ENCODE assay signal across 12 mouse cellular contexts in the genomic region with DNA sequence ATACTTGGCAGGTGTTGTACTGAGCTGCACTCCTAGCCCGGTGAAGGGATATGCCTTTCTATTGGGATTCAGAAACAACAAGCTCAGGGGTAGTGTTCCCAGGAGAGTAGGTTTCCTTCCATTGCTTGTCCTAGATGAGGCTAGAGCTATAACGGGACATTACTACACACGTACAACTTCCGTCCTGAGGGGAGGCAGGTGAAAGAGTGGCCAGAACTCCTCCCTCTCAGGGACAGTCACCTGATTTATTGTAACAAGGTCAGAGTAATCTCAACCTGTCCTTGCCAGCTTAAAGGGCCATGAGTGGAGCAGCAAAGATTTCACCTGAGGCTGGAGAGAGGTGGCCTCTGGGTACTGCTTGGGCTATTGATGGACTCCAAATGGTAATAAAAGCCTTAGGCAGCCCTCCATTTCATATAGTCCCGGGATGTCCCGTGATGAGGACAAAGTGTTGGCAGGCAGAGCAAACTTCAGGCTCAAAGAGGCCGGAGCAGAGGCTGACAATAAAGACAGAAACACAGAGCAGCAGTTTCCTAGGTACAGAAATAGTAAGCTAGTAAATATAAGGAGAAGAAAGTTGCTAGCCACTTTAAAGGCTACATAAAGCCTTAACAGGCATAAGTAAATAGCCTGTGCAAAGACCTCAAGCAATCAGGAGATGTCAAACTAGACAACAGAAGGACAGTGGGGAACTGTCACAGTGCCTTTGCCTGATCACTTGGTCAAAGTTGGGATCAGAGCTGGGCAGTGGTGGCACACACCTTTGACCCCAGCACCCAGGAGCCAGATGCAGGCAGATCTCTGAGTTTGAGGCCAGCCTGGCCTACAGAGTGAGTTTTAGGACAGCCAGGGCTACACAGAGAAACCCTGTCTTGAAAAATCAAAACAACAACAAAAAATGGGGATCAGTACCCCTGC. TPM values are rescaled to one million over a fixed set of nuclear protein-coding genes. Genes with fewer than 3 reads are reported as not detected.
DNase-seq lines count a peak whose midpoint lies in the region; ATAC-seq and TF ChIP-seq lines count a peak whose summit lies in the region.
"Had no signal": no experiment of that assay in that cellular context is flagged by ENCODE, and none has a peak within 500 bp of the region (broad histone marks: within the 10 kb centered on the region; RNA-seq: fewer than 3 reads in every experiment).

No protein-coding gene starts in this region.

- H3K79me2 ChIP-seq in liver, adult 2 months (ENCODE audit: control insufficient read depth, insufficient read depth, low read length) = peaks cover 9% of the 10 kb centered on the region; the same call in 1 of the 2 replicates

- H3K9ac ChIP-seq in liver, adult 2 months (ENCODE audit: low read depth, low read length) = peak overlapping the region; percentile 68
- H3K9ac ChIP-seq in liver, embryonic 11.5 days (ENCODE audit: low read depth, low read length) = no peak overlapping the region
- H3K9ac ChIP-seq in stomach, postnatal 0 days (ENCODE audit: low read length) = no peak overlapping the region

- H3K36me3 ChIP-seq in liver, adult 2 months (ENCODE audit: control insufficient read depth, insufficient read depth, low read length) = peaks cover 2% of the 10 kb centered on the region; the same call in 1 of the 2 replicates
- H3K36me3 ChIP-seq in liver, embryonic 11.5 days (ENCODE audit: control insufficient read depth, insufficient read depth, low read length) = no peaks in the 10 kb centered on the region
- peaks cover 8% of the 10 kb centered on the region; the same call in 1 of the 2 replicates for H3K36me3 ChIP-seq in stomach, postnatal 0 days (ENCODE audit: control insufficient read depth, insufficient read depth, low read length)

- TF ChIP-seq EP300 in stomach, postnatal 0 days (optimal IDR thresholded peaks at IDR 0.05) = no peak

- ATAC-seq in liver, embryonic 11.5 days (replicated peaks; ENCODE audit: low FRiP score) = no peak
- peak; percentile 72 for ATAC-seq in stomach, postnatal 0 days (ENCODE audit: low FRiP score, low TSS enrichment)

- H3K4me1 ChIP-seq in liver, adult 2 months (ENCODE audit: control insufficient read depth, insufficient read depth, low read length) = peaks cover 13% of the 10 kb centered on the region
- peaks cover 24% of the 10 kb centered on the region for H3K4me1 ChIP-seq in liver, embryonic 11.5 days (replicated peaks; ENCODE audit: control insufficient read depth, insufficient read depth, low read length)
- H3K4me1 ChIP-seq in stomach, postnatal 0 days (replicated peaks; ENCODE audit: control insufficient read depth, insufficient read depth) = 0 out of 2 replicates have a peak, but pooled peaks cover 1% of the 10 kb centered on the region

- WGBS in liver, adult 2 months = 26% methylated on average over 7 of the region's 7 CpGs
- WGBS in liver, embryonic 11.5 days = 87% methylated on average over 7 of the region's 7 CpGs
- 69% methylated on average over 7 of the region's 7 CpGs for WGBS in stomach, postnatal 0 days

- TF ChIP-seq CTCF in liver, adult 2 months (IDR thresholded peaks at IDR 0.05; ENCODE audit: low read depth, low read length) = no peak
- TF ChIP-seq CTCF in stomach, postnatal 0 days (IDR thresholded peaks at IDR 0.05; ENCODE audit: low read depth) = no peak

- H3K27me3 ChIP-seq in liver, adult 2 months (ENCODE audit: control insufficient read depth, insufficient read depth, low read length) = no peaks in the 10 kb centered on the region
- no peaks in the 10 kb centered on the region for H3K27me3 ChIP-seq in liver, embryonic 11.5 days (replicated peaks; ENCODE audit: control insufficient read depth, insufficient read depth, low read length)
- H3K27me3 ChIP-seq in stomach, postnatal 0 days (ENCODE audit: control insufficient read depth, insufficient read depth, low read length) = no peaks in the 10 kb centered on the region

- H3K4me2 ChIP-seq in liver, embryonic 11.5 days = no peak overlapping the region
- H3K4me2 ChIP-seq in stomach, postnatal 0 days (replicated peaks; ENCODE audit: low read depth) = no peak overlapping the region

- DNase-seq in adrenal gland, postnatal 10 days = peak; percentile 41
- DNase-seq in adrenal gland, postnatal 4 days (ENCODE audit: low spot score in 2 of 2) = no peak
- DNase-seq in liver, adult 2 months (ENCODE audit: extremely low read depth, low read depth, low spot score) = peak; percentile 92
- DNase-seq in liver, embryonic 11.5 days (ENCODE audit: low spot score) = no peak
- DNase-seq in heart, postnatal 4 days = peak; percentile 54
- no peak for DNase-seq in stomach, postnatal 0 days (ENCODE audit: low spot score)
- DNase-seq in spleen, postnatal 36 days (ENCODE audit: low spot score in 2 of 2) = no peak
- no peak for DNase-seq in urinary bladder, postnatal 10 days (ENCODE audit: low spot score)
- DNase-seq: cerebellum, adult 11 months; gastrocnemius, postnatal 14 days; midbrain, embryonic 14.5 days had no signal

- no peak overlapping the region; the same call in 1 of the 2 replicates for H3K4me3 ChIP-seq in liver, adult 2 months (ENCODE audit: insufficient read depth, low read depth, low read length)
- no peak overlapping the region for H3K4me3 ChIP-seq in liver, embryonic 11.5 days (ENCODE audit: low read depth, low read length)
- no peak overlapping the region for H3K4me3 ChIP-seq in stomach, postnatal 0 days (ENCODE audit: low read depth, low read length)
- H3K4me3 ChIP-seq: erythroblast, embryonic 14.5 days had no signal

- TF ChIP-seq POLR2A in liver, adult 2 months (IDR thresholded peaks at IDR 0.05; ENCODE audit: extremely low read depth, insufficient read depth, low read length) = no peak

- peak overlapping the region; percentile 97 for H3K27ac ChIP-seq in liver, adult 2 months (replicated peaks; ENCODE audit: insufficient read depth, low read depth, low read length)
- no peak overlapping the region for H3K27ac ChIP-seq in liver, embryonic 11.5 days (ENCODE audit: low read depth, low read length)
- H3K27ac ChIP-seq in stomach, postnatal 0 days (replicated peaks) = no peak overlapping the region

- no peaks in the 10 kb centered on the region for H3K9me3 ChIP-seq in liver, embryonic 11.5 days (ENCODE audit: control insufficient read depth, low read length)
- no peaks in the 10 kb centered on the region for H3K9me3 ChIP-seq in stomach, postnatal 0 days (ENCODE audit: control insufficient read depth, low read length)

RNA-seq across cellular contexts. Expression of gene Ap5s1, which starts 9.3 kb away (rescaled TPM):
- 10 to 100 TPM; 16.9 to 25.8 TPM for total RNA-seq in adrenal gland, postnatal 10 days (2021)
- total RNA-seq in adrenal gland, postnatal 4 days (2021) = 10 to 100 TPM; 23.9 to 24.8 TPM
- total RNA-seq in liver, adult 2 months (2014; rRNA removed) = 12.4 and 15.4 TPM in 2 replicates
- polyA plus RNA-seq in liver, adult 2 months (2012; rRNA removed) = 49.1 and 53.8 TPM in 2 replicates
- polyA plus RNA-seq in liver, embryonic 11.5 days (2014; fragmentation: Nextera tagmentation; extraction: Ambion mirVana) = 18.1 and 19.2 TPM in 2 replicates
- 10 to 100 TPM; 32.6 to 42.4 TPM for total RNA-seq in heart, postnatal 4 days (2021)
- polyA plus RNA-seq in stomach, postnatal 0 days (2015; fragmentation: Nextera tagmentation; extraction: Ambion mirVana) = 22.0 and 24.6 TPM in 2 replicates

RNA-seq across cellular contexts. Expression of gene Mavs, which starts 17.7 kb away (rescaled TPM):
- total RNA-seq in adrenal gland, postnatal 10 days (2021) = 10 to 100 TPM; 36.2 to 46.4 TPM
- total RNA-seq in adrenal gland, postnatal 4 days (2021) = 10 to 100 TPM; 33.9 to 35.8 TPM
- 25.0 and 40.6 TPM in 2 replicates for total RNA-seq in liver, adult 2 months (2014; rRNA removed)
- polyA plus RNA-seq in liver, adult 2 months (2012; rRNA removed) = 134 and 135 TPM in 2 replicates
- 29.7 and 30.0 TPM in 2 replicates for polyA plus RNA-seq in liver, embryonic 11.5 days (2014; fragmentation: Nextera tagmentation; extraction: Ambion mirVana)
- total RNA-seq in heart, postnatal 4 days (2021) = 10 to 100 TPM; 28.9 to 29.1 TPM
- polyA plus RNA-seq in stomach, postnatal 0 days (2015; fragmentation: Nextera tagmentation; extraction: Ambion mirVana) = 14.7 and 17.3 TPM in 2 replicates

RNA-seq across cellular contexts. Expression of gene Spef1, which starts 29.1 kb away (rescaled TPM):
- total RNA-seq in adrenal gland, postnatal 10 days (2021) = 10 to 100 TPM in 1 of 2 experiments, 1 to 10 TPM in 1; 7.4 to 10.5 TPM
- total RNA-seq in adrenal gland, postnatal 4 days (2021) = 1 to 10 TPM; 5.8 to 6.7 TPM
- total RNA-seq in liver, adult 2 months (2014; rRNA removed) = 0.37 and 0.81 TPM in 2 replicates
- 0.76 and 0.96 TPM in 2 replicates for polyA plus RNA-seq in liver, adult 2 months (2012; rRNA removed)
- 1.3 and 1.5 TPM in 2 replicates for polyA plus RNA-seq in liver, embryonic 11.5 days (2014; fragmentation: Nextera tagmentation; extraction: Ambion mirVana)
- 1 to 10 TPM; 6.3 to 7.2 TPM for total RNA-seq in heart, postnatal 4 days (2021)
- 2.5 and 2.9 TPM in 2 replicates for polyA plus RNA-seq in stomach, postnatal 0 days (2015; fragmentation: Nextera tagmentation; extraction: Ambion mirVana)

RNA-seq across cellular contexts. Expression of gene Cdc25b, which starts 29.5 kb away (rescaled TPM):
- 10 to 100 TPM; 13.6 to 22.4 TPM for total RNA-seq in adrenal gland, postnatal 10 days (2021)
- 10 to 100 TPM; 28.8 to 40.0 TPM for total RNA-seq in adrenal gland, postnatal 4 days (2021)
- 0.94 and 1.0 TPM in 2 replicates for total RNA-seq in liver, adult 2 months (2014; rRNA removed)
- 1.1 and 1.5 TPM in 2 replicates for polyA plus RNA-seq in liver, adult 2 months (2012; rRNA removed)
- 76.4 and 85.4 TPM in 2 replicates for polyA plus RNA-seq in liver, embryonic 11.5 days (2014; fragmentation: Nextera tagmentation; extraction: Ambion mirVana)
- total RNA-seq in heart, postnatal 4 days (2021) = 10 to 100 TPM; 23.5 to 34.1 TPM
- polyA plus RNA-seq in stomach, postnatal 0 days (2015; fragmentation: Nextera tagmentation; extraction: Ambion mirVana) = 38.7 and 39.5 TPM in 2 replicates

RNA-seq across cellular contexts. Expression of gene Cenpb, which starts 36.3 kb away (rescaled TPM):
- total RNA-seq in adrenal gland, postnatal 10 days (2021) = 10 to 100 TPM; 76.2 to 86.6 TPM
- total RNA-seq in adrenal gland, postnatal 4 days (2021) = 10 to 100 TPM; 81.8 to 84.8 TPM
- total RNA-seq in liver, adult 2 months (2014; rRNA removed) = 27.3 and 27.5 TPM in 2 replicates
- 35.2 and 40.5 TPM in 2 replicates for polyA plus RNA-seq in liver, adult 2 months (2012; rRNA removed)
- polyA plus RNA-seq in liver, embryonic 11.5 days (2014; fragmentation: Nextera tagmentation; extraction: Ambion mirVana) = 3.8 and 4.9 TPM in 2 replicates
- total RNA-seq in heart, postnatal 4 days (2021) = 10 to 100 TPM; 76.5 to 78.4 TPM
- polyA plus RNA-seq in stomach, postnatal 0 days (2015; fragmentation: Nextera tagmentation; extraction: Ambion mirVana) = 12.2 and 13.9 TPM in 2 replicates

Comparison
In these comparisons a context has a peak if more than half of its experiments do, and no peak if none do; other contexts are left out.
1. DNase-seq: peak in adrenal gland, postnatal 10 days (single experiment), liver, adult 2 months (single experiment) and heart, postnatal 4 days (single experiment); none in adrenal gland, postnatal 4 days (0 of 2), liver, embryonic 11.5 days (single experiment), stomach, postnatal 0 days (single experiment), spleen, postnatal 36 days (0 of 2) and urinary bladder, postnatal 10 days (single experiment).